Mouse (Mus musculus) limb, embryonic 10.5 days (tissue): ENCODE results near the gene Grm2. TPM values are rescaled to one million over a fixed set of nuclear protein-coding genes. Genes with fewer than 3 reads are reported as not detected.

Experiments used
- DNase-seq: peaks from one replicate; pipeline ENCODE4 v3.0.0-alpha.2; 2017; ENCODE audit warnings: low spot score
- H3K27ac ChIP-seq: fragments of 300-500 bp; sonication (generic); 2 replicates; pipeline ENCODE4 v1.5.1; 2016; ENCODE audit warnings: mild to moderate bottlenecking
- H3K27me3 ChIP-seq: fragments of 300-500 bp; sonication (generic); 2 replicates; pipeline ENCODE4 v1.6.1; 2016; ENCODE audit warnings: low read depth, mild to moderate bottlenecking; ENCODE audit not compliant: poor library complexity, severe bottlenecking
- H3K36me3 ChIP-seq: fragments of 300-500 bp; sonication (generic); 2 replicates; pipeline ENCODE4 v1.6.1; 2016; ENCODE audit warnings: mild to moderate bottlenecking, moderate library complexity
- H3K4me1 ChIP-seq: fragments of 300-500 bp; sonication (generic); 2 replicates; pipeline ENCODE4 v1.6.1; 2016
- H3K4me3 ChIP-seq: fragments of 300-500 bp; sonication (generic); 2 replicates; pipeline ENCODE4 v1.5.1; 2016; ENCODE audit warnings: mild to moderate bottlenecking, moderate library complexity
- H3K9me3 ChIP-seq: fragments of 300-500 bp; sonication (generic); replicated peaks from 2 replicates; pipeline ENCODE4 v1.6.1; 2016; ENCODE audit warnings: mild to moderate bottlenecking
- WGBS: fragments of 180-500 bp; shearing (Covaris S2); methylation state at CpG from one replicate; pipeline ENCODE4 v1.1.7; 2016; 5-methylcytosine and 5-hydroxymethylcytosine counted together
- polyA plus RNA-seq: library from polyadenylated mRNA; unstranded; fragments of >200 nt; fragmentation: Nextera tagmentation; extraction: Ambion mirVana; gene quantifications from 2 replicates; pipeline ENCODE4 v1.2.1, GENCODE M21; 2016

Gene Grm2
- polyA plus RNA-seq = not detected in 2 replicates

DNA sequence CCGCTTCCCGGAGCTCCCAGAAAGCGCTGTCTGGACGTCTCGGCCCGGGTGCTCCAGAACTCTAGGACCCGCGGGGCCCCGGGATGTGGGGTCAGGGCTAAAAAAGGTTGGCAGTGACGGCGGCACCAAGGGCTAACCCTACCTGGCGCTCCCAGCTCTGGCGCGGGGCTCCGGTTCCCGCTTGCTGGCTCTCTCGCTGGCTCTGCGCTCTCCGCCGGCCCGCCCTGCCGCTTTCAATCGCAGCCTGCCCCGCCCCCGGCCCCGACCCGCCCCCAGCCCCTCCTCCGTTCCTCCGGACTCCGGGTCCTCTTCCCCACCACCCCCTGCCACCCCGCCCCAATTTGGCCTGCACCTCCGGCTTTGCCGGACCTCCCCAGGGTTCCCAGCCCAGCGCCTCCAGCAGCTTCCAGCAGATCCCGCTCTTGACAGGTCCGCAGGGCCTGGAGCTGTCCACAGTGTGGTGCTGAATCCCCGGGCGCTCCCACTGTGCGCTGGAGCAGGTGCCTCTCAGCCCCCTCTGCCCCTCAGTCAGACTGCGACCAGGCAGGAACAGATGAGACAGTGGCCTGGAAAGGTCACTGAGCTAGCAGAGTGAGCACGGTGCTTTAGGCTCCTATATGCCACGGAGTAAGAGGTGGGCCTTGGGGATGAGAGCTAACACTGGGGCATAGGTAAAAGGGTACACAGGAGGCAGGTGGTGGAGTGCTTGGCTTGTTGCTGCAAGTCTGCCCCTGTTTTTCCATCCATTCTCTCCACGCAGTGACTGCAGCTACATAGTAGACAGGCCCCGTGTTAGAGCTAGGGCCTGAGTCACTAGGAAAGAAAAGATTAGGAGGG is at the start of gene Grm2:
Grm2 (minus strand) TSS at position 199 of the 837 bp plus-strand sequence.
- WGBS = 1% methylated on average over 41 of the region's 44 CpGs
- DNase-seq = peak; percentile 90
- H3K4me1 ChIP-seq = peaks cover 13% of the 10 kb centered on the region
- H3K4me3 ChIP-seq = peak within 1 kb of the TSS; percentile 43
- peaks cover 50% of the 10 kb centered on the region for H3K27me3 ChIP-seq
- no peaks in the 10 kb centered on the region for H3K9me3 ChIP-seq
- peaks cover 28% of the 10 kb centered on the region for H3K36me3 ChIP-seq
- H3K27ac ChIP-seq = no peak within 1 kb of the TSS

DNA sequence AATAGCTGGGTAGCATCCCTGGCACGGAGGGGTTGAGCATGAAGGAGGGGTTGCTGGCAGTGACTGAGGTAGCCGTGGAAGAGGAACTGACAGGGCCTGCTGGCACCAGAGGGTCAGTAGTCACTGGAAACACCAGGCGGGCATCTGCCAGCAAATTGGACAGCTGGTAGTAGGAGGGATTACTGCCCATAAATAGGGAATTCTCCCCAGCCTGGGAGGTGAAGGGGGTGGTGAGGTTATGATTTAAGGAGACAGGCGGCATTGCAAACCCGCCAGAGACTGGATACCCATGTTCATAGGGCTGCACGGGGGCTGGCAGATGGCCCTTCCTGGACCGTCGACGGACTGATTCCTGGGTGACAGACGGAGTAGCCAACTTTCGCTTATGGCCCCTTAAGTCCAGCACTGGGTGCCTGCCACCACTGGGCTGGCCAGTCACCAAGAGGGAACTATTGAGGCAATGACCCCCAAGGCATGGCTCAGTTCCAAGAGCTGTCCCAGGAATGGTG is 37.1 kb upstream of the Grm2 start:
- Histone ChIP-seq H3K27ac (no peak overlapping the region), H3K4me3 (no peak overlapping the region), H3K9me3 (no peaks in the 10 kb centered on the region), H3K4me1 (no peaks in the 10 kb centered on the region; the same call in 1 of the 2 replicates), H3K27me3 (no peaks in the 10 kb centered on the region), H3K36me3 (peaks cover 72% of the 10 kb centered on the region)
- DNase-seq = no peak
- WGBS = 95% methylated on average over 11 of the region's 11 CpGs

DNA sequence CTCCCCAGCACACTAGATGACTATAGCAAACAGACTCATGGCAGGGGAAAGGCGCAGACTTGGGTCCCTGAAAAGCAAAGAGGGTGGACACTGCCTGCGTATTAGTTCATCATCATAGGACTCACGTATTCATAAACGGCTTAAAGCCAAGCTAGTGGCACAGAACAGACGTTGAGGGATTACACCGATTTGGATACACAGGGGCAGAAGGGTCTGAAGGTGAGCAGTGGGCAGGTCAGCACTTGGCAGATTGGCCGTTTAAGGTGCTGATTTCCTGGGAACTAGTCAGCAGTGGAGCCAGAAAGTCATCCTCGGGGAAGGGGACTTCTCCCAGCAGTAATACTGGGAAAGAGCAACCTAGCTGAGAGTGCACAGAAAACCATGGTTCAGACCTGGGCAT is 33.0 kb upstream of the Grm2 start:
- Histone ChIP-seq H3K9me3 (no peaks in the 10 kb centered on the region), H3K4me3 (no peak overlapping the region), H3K4me1 (peaks cover 34% of the 10 kb centered on the region), H3K36me3 (peaks cover 30% of the 10 kb centered on the region), H3K27me3 (no peaks in the 10 kb centered on the region), H3K27ac (no peak overlapping the region)
- no peak for DNase-seq
- WGBS = 86% methylated on average over 8 of the region's 8 CpGs

DNA sequence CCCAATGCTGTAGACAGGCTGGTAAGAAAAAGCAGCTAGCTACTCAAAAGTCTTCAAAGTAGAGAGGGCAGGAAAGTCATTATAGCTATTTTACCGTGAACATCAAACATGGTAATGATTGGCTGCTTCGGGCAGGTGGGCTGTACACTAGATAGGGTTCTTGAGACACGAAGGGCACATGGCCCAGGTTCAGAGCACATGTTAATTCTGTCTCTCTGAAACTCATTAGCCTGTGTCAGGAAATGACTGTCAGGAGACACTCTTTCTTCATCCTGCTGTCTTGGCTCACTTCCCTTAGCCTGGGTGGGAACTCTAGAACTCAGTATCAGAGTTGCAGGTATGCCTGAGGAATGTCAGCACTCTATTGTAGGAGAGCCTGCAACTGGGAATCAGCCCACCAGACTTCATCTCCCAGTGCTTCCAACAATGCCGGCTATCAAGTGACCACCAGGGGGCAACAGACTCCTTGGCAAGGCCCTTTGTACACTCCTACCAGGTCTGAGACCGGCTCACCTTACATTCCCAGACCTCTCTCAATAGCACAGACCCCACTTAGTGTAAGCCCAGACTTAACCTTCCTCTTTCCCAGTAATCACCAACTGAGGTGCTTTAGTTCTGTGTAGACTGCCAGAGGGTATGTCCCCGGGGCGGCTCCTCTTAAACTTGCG is 31.2 kb upstream of the Grm2 start:
- peak; percentile 81 for DNase-seq
- Histone ChIP-seq H3K36me3 (peaks cover 13% of the 10 kb centered on the region), H3K4me3 (0 out of 2 replicates have a peak overlapping the region, but pooled peaks have one; percentile 3), H3K27me3 (no peaks in the 10 kb centered on the region), H3K9me3 (no peaks in the 10 kb centered on the region), H3K4me1 (peaks cover 34% of the 10 kb centered on the region), H3K27ac (peak overlapping the region; percentile 21; the same call in 1 of the 2 replicates)
- 39% methylated on average over 8 of the region's 8 CpGs for WGBS

DNA sequence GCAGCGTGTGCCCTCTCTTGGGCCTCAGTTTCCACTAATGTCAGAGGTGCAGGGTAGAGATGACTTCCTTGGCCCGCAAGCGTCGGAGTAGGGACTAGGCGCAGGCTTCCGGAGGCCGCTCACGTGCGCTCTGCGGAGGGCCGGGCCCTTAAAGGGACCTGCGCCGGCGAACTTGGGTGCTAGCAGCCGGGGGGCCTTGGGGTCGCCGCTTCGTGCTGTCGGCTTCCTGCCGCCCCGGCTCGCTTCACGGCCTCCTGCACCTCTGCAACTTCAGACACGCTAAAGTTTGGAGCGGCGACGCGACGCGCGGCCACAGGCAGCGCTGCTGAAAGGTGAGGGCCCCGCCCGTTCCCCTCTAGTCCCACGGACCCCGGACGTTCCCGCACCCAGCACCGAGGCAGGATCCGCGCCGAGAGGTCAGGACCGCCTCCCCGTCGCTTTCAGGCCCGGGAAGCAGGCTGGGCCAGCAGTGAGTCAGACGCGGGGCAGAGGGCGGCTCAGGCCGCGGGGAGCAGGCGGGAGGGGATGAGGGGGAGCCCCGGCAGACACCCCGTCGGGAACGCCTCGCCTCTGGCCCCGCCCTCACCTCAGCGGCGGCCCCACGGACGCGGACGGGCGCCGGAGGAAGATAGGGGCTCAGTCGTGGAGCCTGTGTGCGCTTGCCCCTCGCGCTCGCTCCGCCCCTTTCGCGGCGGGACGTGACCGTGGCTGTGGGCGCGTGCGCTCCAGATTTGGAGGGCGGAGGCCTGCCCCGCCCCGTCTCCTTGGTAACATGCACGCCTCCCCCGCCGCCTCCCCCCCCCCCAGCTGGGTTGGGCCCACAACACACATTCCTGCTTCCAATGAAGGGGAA is 29.6 kb upstream of the Grm2 start, which contains the start of gene Tex264:
Tex264 (minus strand) TSS at position 679 of the 853 bp plus-strand sequence.
- under 1% methylated on average over 82 of the region's 86 CpGs for WGBS
- peak within 1 kb of the TSS; percentile 87 for H3K27ac ChIP-seq
- DNase-seq = peak; percentile 86
- H3K36me3 ChIP-seq = peaks cover 18% of the 10 kb centered on the region
- no peaks in the 10 kb centered on the region for H3K27me3 ChIP-seq
- no peaks in the 10 kb centered on the region for H3K9me3 ChIP-seq
- H3K4me3 ChIP-seq = peak within 1 kb of the TSS; percentile 94
- peaks cover 34% of the 10 kb centered on the region for H3K4me1 ChIP-seq

DNA sequence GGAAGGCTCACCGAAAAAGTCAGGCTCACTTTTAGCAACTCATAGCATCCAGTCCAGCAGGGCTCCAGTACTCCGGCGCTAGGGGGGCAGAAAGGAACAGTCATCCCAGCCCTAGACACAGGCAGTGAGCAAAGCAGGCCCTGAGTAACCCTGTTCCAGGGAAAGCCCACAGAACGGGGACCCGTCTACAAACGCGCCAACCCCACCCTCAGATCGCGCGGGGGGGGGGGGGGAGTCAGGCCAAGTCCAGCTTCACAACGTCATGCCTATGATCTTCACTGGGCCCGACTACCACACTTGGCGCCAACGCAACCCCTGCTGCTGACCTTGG is 29.0 kb upstream of the Grm2 start:
- Histone ChIP-seq H3K9me3 (no peaks in the 10 kb centered on the region), H3K27ac (peak overlapping the region; percentile 87), H3K4me3 (peak overlapping the region; percentile 94), H3K4me1 (peaks cover 34% of the 10 kb centered on the region), H3K27me3 (no peaks in the 10 kb centered on the region), H3K36me3 (peaks cover 22% of the 10 kb centered on the region)
- WGBS = 8% methylated on average over 13 of the region's 14 CpGs
- DNase-seq = no peak

DNA sequence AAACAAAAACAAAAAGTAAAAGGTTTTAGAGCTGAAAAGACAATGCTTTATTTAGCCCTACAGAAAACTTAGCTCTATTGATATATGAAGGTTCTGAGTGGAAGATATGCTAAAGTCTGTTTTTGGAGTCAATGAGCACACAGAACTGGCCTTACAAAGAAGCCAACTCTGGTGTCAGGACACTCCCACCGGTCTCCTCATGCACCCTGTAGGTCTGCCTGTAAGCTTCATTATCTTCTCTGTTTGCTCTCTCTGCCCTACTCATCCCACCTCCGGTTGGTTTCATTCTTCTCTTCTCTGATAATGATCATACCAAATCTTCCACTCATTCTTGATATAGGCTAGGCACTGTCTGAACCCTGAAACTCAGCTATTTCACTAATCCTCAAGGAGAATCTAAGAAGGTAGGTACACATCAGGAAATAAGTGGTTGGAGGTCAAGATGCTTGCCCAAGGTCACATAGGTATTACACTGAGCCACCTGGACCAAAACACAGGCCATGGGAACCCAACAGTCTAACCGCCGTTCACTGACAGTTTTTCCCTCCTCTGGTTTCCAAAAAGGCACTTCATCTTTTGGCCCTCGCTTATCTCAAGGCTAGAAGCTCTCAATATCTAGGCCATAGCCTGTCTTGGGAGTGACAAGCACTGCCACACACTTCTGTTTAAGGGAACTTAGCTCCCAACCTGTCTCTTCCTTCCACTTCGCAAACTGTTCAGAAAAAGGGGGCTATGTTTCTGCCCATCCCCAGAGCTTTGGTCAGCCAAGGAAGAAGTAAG is 28.4 kb upstream of the Grm2 start:
- Histone ChIP-seq H3K4me3 (peak overlapping the region; percentile 94), H3K27me3 (no peaks in the 10 kb centered on the region), H3K36me3 (peaks cover 28% of the 10 kb centered on the region), H3K4me1 (peaks cover 34% of the 10 kb centered on the region), H3K9me3 (no peaks in the 10 kb centered on the region), H3K27ac (no peak overlapping the region)
- 83% methylated on average over 6 of the region's 6 CpGs for WGBS
- DNase-seq = no peak

DNA sequence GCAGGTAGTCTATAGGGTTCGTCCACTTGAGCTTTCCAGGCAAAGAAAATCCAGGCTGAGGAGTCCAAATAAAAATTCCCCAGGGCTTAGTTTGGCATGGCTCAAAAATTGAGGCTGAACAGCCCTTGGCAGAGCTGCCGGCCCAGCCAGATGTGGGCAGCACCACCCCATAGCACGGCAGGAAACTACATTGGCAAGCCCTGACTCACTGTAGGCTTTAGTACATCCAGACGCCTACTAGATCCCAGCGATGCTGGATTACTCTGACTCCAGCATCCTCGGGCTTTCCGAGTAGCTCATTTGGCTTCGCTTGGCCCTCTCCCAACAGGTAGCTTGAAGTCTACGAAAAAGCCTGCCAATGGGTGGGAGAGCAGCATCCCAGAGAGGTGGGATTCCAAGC is 25.1 kb upstream of the Grm2 start:
- Histone ChIP-seq H3K27ac (no peak overlapping the region), H3K4me3 (no peak overlapping the region), H3K36me3 (peaks cover 44% of the 10 kb centered on the region), H3K27me3 (no peaks in the 10 kb centered on the region), H3K9me3 (no peaks in the 10 kb centered on the region), H3K4me1 (peaks cover 17% of the 10 kb centered on the region)
- no peak for DNase-seq
- WGBS = 90% methylated on average over 9 of the region's 9 CpGs

DNA sequence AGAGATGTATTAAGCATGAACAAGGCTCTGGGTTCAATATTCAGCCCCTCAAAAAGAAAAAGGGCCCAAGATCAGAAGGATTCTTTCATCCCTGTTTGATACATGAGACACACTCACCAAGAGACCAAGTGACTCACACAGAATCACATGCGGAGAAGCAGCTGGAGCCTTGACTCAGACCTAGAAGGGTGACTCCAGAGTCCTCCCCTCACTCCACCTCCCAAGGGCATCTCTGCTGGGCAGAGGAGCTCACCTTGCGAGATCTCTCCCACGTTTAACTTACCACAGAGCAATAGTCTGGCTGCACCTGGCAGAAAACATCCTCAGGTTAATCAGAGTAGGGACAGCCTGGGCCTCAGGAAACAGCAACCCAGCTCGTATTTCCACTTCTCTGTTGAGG is 22.4 kb upstream of the Grm2 start:
- no peak for DNase-seq
- H3K4me3 ChIP-seq = no peak overlapping the region
- 77% methylated on average over 4 of the region's 4 CpGs for WGBS
- H3K27ac ChIP-seq = no peak overlapping the region
- no peaks in the 10 kb centered on the region for H3K27me3 ChIP-seq
- H3K4me1 ChIP-seq = no peaks in the 10 kb centered on the region
- peaks cover 48% of the 10 kb centered on the region for H3K36me3 ChIP-seq
- H3K9me3 ChIP-seq = no peaks in the 10 kb centered on the region

DNA sequence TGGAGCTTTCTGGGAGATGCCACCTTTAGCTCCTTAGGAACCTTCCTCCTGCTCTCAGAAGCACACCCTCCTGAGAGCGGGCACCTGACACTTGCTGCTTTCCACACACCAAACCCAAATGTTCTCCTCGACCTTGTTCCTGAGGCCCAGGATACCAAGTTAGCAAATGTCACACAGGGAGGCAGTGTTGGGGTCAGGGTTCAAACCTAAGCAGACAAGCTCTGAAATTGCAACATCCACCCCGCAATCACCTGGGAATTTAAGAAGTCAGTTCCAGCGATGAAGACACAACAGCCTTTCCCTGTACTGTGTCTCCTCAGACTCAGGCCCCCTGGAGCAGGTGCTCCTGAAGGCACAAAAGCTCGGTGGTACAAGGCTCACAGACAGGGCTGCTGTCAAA is 21.8 kb upstream of the Grm2 start:
- 90% methylated on average over 5 of the region's 5 CpGs for WGBS
- Histone ChIP-seq H3K9me3 (no peaks in the 10 kb centered on the region), H3K27ac (no peak overlapping the region), H3K36me3 (peaks cover 54% of the 10 kb centered on the region), H3K4me3 (no peak overlapping the region), H3K27me3 (no peaks in the 10 kb centered on the region), H3K4me1 (no peaks in the 10 kb centered on the region)
- no peak for DNase-seq

DNA sequence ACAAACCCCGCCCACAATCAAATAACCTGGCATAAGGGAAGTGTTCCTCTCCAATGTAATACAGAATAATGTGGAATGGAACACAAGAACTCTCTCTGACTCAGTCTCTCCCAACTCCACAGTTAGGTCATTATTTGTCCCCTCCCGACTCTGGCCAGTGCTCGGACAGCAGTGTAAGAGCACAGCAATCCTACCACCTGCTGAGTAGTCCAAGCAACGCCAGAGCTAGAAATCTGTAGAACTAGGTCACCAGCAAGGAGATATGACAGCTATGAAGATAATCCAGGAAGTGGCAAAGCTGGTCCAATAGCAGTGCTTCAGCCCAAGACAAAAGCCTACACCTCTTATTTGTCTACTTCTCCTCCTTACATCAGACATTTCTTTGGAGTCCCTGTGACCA is 20.7 kb upstream of the Grm2 start:
- no peaks in the 10 kb centered on the region for H3K4me1 ChIP-seq
- no peaks in the 10 kb centered on the region for H3K27me3 ChIP-seq
- peaks cover 58% of the 10 kb centered on the region for H3K36me3 ChIP-seq
- no peak for DNase-seq
- H3K4me3 ChIP-seq = no peak overlapping the region
- WGBS = 86% methylated on average over 4 of the region's 4 CpGs
- no peaks in the 10 kb centered on the region for H3K9me3 ChIP-seq
- no peak overlapping the region for H3K27ac ChIP-seq

DNA sequence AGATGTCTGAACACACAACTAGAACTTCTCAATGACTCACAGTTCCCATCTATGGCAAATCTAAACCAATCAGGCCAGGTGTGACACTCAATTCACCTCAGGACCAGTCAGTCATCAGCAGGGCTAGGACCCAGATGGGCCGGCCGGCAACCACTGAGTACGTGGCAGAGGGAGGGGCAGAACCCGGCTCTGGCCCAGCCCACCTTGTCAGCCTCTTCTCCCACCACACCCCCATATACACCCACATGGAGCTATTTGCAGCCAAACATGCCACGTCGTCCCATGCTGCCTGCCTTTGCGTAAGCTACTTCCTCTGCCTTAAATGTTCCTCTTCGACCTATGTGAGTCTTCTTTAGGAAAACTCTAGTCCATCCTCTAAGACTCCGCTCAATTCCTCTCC is 20.1 kb upstream of the Grm2 start:
- H3K4me3 ChIP-seq = no peak overlapping the region
- no peaks in the 10 kb centered on the region for H3K27me3 ChIP-seq
- no peak overlapping the region for H3K27ac ChIP-seq
- H3K4me1 ChIP-seq = no peaks in the 10 kb centered on the region
- H3K9me3 ChIP-seq = no peaks in the 10 kb centered on the region
- peaks cover 58% of the 10 kb centered on the region for H3K36me3 ChIP-seq
- no peak for DNase-seq
- 71% methylated on average over 9 of the region's 9 CpGs for WGBS
